Mouse (Mus musculus): ENCODE data around the gene Rbl1. TPM values are rescaled to one million over a fixed set of nuclear protein-coding genes. Genes with fewer than 3 reads are reported as not detected.
A peak's percentile ranks its signal among the peaks of the same experiment; 100 is the strongest.
"Not testable (repeated sequence)": the region's sequence is repeated elsewhere in the genome, so short reads cannot be mapped to it uniquely, and the experiment has no call there.

Rbl1 gene
- polyA plus RNA-seq, 1 experiment from 2014 or later, result 20.2 TPM

- H3K4me1 ChIP-seq (ENCODE audit: control insufficient read depth, insufficient read depth, low read length), result no peaks in the 10 kb centered on the region
- H3K9ac ChIP-seq (ENCODE audit: low read length), result no peak overlapping the region
- H3K4me3 ChIP-seq (replicated peaks; ENCODE audit: low read length), result no peak overlapping the region
- H3K27ac ChIP-seq (ENCODE audit: low read length), result no peak overlapping the region
- no peak for ATAC-seq (ENCODE audit: insufficient read depth, low FRiP score)
- no peak overlapping the region for H3K4me2 ChIP-seq (ENCODE audit: low read depth, low read length)
- H3K36me3 ChIP-seq (ENCODE audit: control insufficient read depth, insufficient read depth, low read length), result peaks cover 9% of the 10 kb centered on the region; the same call in 1 of the 2 replicates
- 91% methylated on average over 3 of the region's 3 CpGs for WGBS
- H3K27me3 ChIP-seq (ENCODE audit: control insufficient read depth, insufficient read depth, low read length), result no peaks in the 10 kb centered on the region
- H3K9me3 ChIP-seq (replicated peaks; ENCODE audit: control insufficient read depth, low read length), result no peaks in the 10 kb centered on the region
Observed at GRCm38 (mm10) chr2:157176248-157176647, 28.1 kb downstream of the Rbl1 start.

GRCm38 (mm10) chr2:157174416-157174815, 29.9 kb downstream of the Rbl1 start:
- no peak for ATAC-seq (ENCODE audit: insufficient read depth, low FRiP score)
- Histone ChIP-seq H3K27me3 (ENCODE audit: control insufficient read depth, insufficient read depth, low read length) (no peaks in the 10 kb centered on the region), H3K4me3 (replicated peaks; ENCODE audit: low read length) (no peak overlapping the region), H3K9ac (ENCODE audit: low read length) (no peak overlapping the region), H3K4me1 (ENCODE audit: control insufficient read depth, insufficient read depth, low read length) (no peaks in the 10 kb centered on the region), H3K4me2 (ENCODE audit: low read depth, low read length) (no peak overlapping the region), H3K27ac (ENCODE audit: low read length) (no peak overlapping the region), H3K36me3 (ENCODE audit: control insufficient read depth, insufficient read depth, low read length) (peaks cover 9% of the 10 kb centered on the region; the same call in 1 of the 2 replicates), H3K9me3 (replicated peaks; ENCODE audit: control insufficient read depth, low read length) (no peaks in the 10 kb centered on the region)
- 69% methylated on average over 5 of the region's 5 CpGs for WGBS

- H3K4me3 ChIP-seq (replicated peaks; ENCODE audit: low read length), result no peak overlapping the region
- no peak for ATAC-seq (ENCODE audit: insufficient read depth, low FRiP score)
- no peak overlapping the region for H3K4me2 ChIP-seq (ENCODE audit: low read depth, low read length)
- H3K27ac ChIP-seq (ENCODE audit: low read length), result no peak overlapping the region
- H3K9ac ChIP-seq (ENCODE audit: low read length), result no peak overlapping the region
- H3K9me3 ChIP-seq (replicated peaks; ENCODE audit: control insufficient read depth, low read length), result no peaks in the 10 kb centered on the region
- H3K4me1 ChIP-seq (ENCODE audit: control insufficient read depth, insufficient read depth, low read length), result no peaks in the 10 kb centered on the region
- H3K27me3 ChIP-seq (ENCODE audit: control insufficient read depth, insufficient read depth, low read length), result no peaks in the 10 kb centered on the region
- WGBS, result 86% methylated on average over 6 of the region's 6 CpGs
- H3K36me3 ChIP-seq (ENCODE audit: control insufficient read depth, insufficient read depth, low read length), result peaks cover 9% of the 10 kb centered on the region; the same call in 1 of the 2 replicates
Observed at GRCm38 (mm10) chr2:157173555-157173954, 30.8 kb downstream of the Rbl1 start.

GRCm38 (mm10) chr2:157172984-157173383, 31.4 kb downstream of the Rbl1 start:
- Histone ChIP-seq H3K36me3 (ENCODE audit: control insufficient read depth, insufficient read depth, low read length) (peaks cover 9% of the 10 kb centered on the region; the same call in 1 of the 2 replicates), H3K9me3 (replicated peaks; ENCODE audit: control insufficient read depth, low read length) (no peaks in the 10 kb centered on the region), H3K27ac (ENCODE audit: low read length) (no peak overlapping the region), H3K4me3 (replicated peaks; ENCODE audit: low read length) (no peak overlapping the region), H3K4me1 (ENCODE audit: control insufficient read depth, insufficient read depth, low read length) (no peaks in the 10 kb centered on the region), H3K9ac (ENCODE audit: low read length) (no peak overlapping the region), H3K27me3 (ENCODE audit: control insufficient read depth, insufficient read depth, low read length) (no peaks in the 10 kb centered on the region), H3K4me2 (ENCODE audit: low read depth, low read length) (no peak overlapping the region)
- 93% methylated on average over 6 of the region's 6 CpGs for WGBS
- ATAC-seq (ENCODE audit: insufficient read depth, low FRiP score), result no peak

- H3K4me3 ChIP-seq (replicated peaks; ENCODE audit: low read length), result no peak overlapping the region
- H3K27me3 ChIP-seq (ENCODE audit: control insufficient read depth, insufficient read depth, low read length), result no peaks in the 10 kb centered on the region
- H3K9me3 ChIP-seq (replicated peaks; ENCODE audit: control insufficient read depth, low read length), result no peaks in the 10 kb centered on the region
- H3K9ac ChIP-seq (ENCODE audit: low read length), result no peak overlapping the region
- no peak for ATAC-seq (ENCODE audit: insufficient read depth, low FRiP score)
- H3K4me2 ChIP-seq (ENCODE audit: low read depth, low read length), result no peak overlapping the region
- peaks cover 4% of the 10 kb centered on the region; the same call in 1 of the 2 replicates for H3K36me3 ChIP-seq (ENCODE audit: control insufficient read depth, insufficient read depth, low read length)
- no peak overlapping the region for H3K27ac ChIP-seq (ENCODE audit: low read length)
- no peaks in the 10 kb centered on the region for H3K4me1 ChIP-seq (ENCODE audit: control insufficient read depth, insufficient read depth, low read length)
- WGBS, result 63% methylated on average over 6 of the region's 6 CpGs
Observed at GRCm38 (mm10) chr2:157170626-157171025, 33.7 kb downstream of the Rbl1 start.

- 35% methylated on average over 5 of the region's 5 CpGs for WGBS
- peaks cover 4% of the 10 kb centered on the region; the same call in 1 of the 2 replicates for H3K36me3 ChIP-seq (ENCODE audit: control insufficient read depth, insufficient read depth, low read length)
- H3K4me3 ChIP-seq (replicated peaks; ENCODE audit: low read length), result no peak overlapping the region
- no peak overlapping the region for H3K27ac ChIP-seq (ENCODE audit: low read length)
- peak; percentile 56; the same call in 1 of the 2 replicates for ATAC-seq (ENCODE audit: insufficient read depth, low FRiP score)
- no peak overlapping the region for H3K4me2 ChIP-seq (ENCODE audit: low read depth, low read length)
- no peaks in the 10 kb centered on the region for H3K9me3 ChIP-seq (replicated peaks; ENCODE audit: control insufficient read depth, low read length)
- H3K27me3 ChIP-seq (ENCODE audit: control insufficient read depth, insufficient read depth, low read length), result no peaks in the 10 kb centered on the region
- no peak overlapping the region for H3K9ac ChIP-seq (ENCODE audit: low read length)
- no peaks in the 10 kb centered on the region for H3K4me1 ChIP-seq (ENCODE audit: control insufficient read depth, insufficient read depth, low read length)
Observed at GRCm38 (mm10) chr2:157170166-157170565, 34.2 kb downstream of the Rbl1 start.

GRCm38 (mm10) chr2:157166371-157167080, 37.8 kb downstream of the Rbl1 start:
- H3K36me3 ChIP-seq (ENCODE audit: control insufficient read depth, insufficient read depth, low read length), result 0 out of 2 replicates have a peak, but pooled peaks cover 4% of the 10 kb centered on the region
- no peak overlapping the region for H3K4me3 ChIP-seq (replicated peaks; ENCODE audit: low read length)
- no peaks in the 10 kb centered on the region for H3K4me1 ChIP-seq (ENCODE audit: control insufficient read depth, insufficient read depth, low read length)
- no peak for ATAC-seq (ENCODE audit: insufficient read depth, low FRiP score)
- no peaks in the 10 kb centered on the region for H3K9me3 ChIP-seq (replicated peaks; ENCODE audit: control insufficient read depth, low read length)
- no peak overlapping the region for H3K27ac ChIP-seq (ENCODE audit: low read length)
- no peak overlapping the region for H3K9ac ChIP-seq (ENCODE audit: low read length)
- WGBS, result 94% methylated on average over 12 of the region's 12 CpGs
- no peaks in the 10 kb centered on the region for H3K27me3 ChIP-seq (ENCODE audit: control insufficient read depth, insufficient read depth, low read length)
- H3K4me2 ChIP-seq (ENCODE audit: low read depth, low read length), result no peak overlapping the region

- not testable (repeated sequence) for H3K4me1 ChIP-seq (ENCODE audit: control insufficient read depth, insufficient read depth, low read length); H3K4me3 ChIP-seq (replicated peaks; ENCODE audit: low read length); H3K27me3 ChIP-seq (ENCODE audit: control insufficient read depth, insufficient read depth, low read length); H3K36me3 ChIP-seq (ENCODE audit: control insufficient read depth, insufficient read depth, low read length); H3K27ac ChIP-seq (ENCODE audit: low read length); H3K9me3 ChIP-seq (replicated peaks; ENCODE audit: control insufficient read depth, low read length); ATAC-seq (ENCODE audit: insufficient read depth, low FRiP score); H3K9ac ChIP-seq (ENCODE audit: low read length); H3K4me2 ChIP-seq (ENCODE audit: low read depth, low read length)
Observed at GRCm38 (mm10) chr2:157165312-157166224, 38.8 kb downstream of the Rbl1 start.

GRCm38 (mm10) chr2:157164101-157164500, 40.2 kb downstream of the Rbl1 start:
- no peak for ATAC-seq (ENCODE audit: insufficient read depth, low FRiP score)
- no peak overlapping the region for H3K9ac ChIP-seq (ENCODE audit: low read length)
- no peaks in the 10 kb centered on the region for H3K9me3 ChIP-seq (replicated peaks; ENCODE audit: control insufficient read depth, low read length)
- H3K4me3 ChIP-seq (replicated peaks; ENCODE audit: low read length), result no peak overlapping the region
- H3K36me3 ChIP-seq (ENCODE audit: control insufficient read depth, insufficient read depth, low read length), result peaks cover 10% of the 10 kb centered on the region; the same call in 1 of the 2 replicates
- no peak overlapping the region for H3K4me2 ChIP-seq (ENCODE audit: low read depth, low read length)
- no peaks in the 10 kb centered on the region for H3K27me3 ChIP-seq (ENCODE audit: control insufficient read depth, insufficient read depth, low read length)
- 97% methylated on average over 2 of the region's 2 CpGs for WGBS
- H3K27ac ChIP-seq (ENCODE audit: low read length), result no peak overlapping the region
- no peaks in the 10 kb centered on the region for H3K4me1 ChIP-seq (ENCODE audit: control insufficient read depth, insufficient read depth, low read length)
